Mouse (Mus musculus): Measurements from ENCODE around the gene Aldh3b1. TPM values are rescaled to one million over a fixed set of nuclear protein-coding genes. Genes with fewer than 3 reads are reported as not detected.

Aldh3b1 gene
- polyA plus RNA-seq, 1 experiment from 2014 or later = 1.4 TPM

- Histone ChIP-seq H3K27me3 (replicated peaks; ENCODE audit: control insufficient read depth, insufficient read depth, low read length) (no peaks in the 10 kb centered on the region), H3K4me2 (ENCODE audit: low read length) (no peak overlapping the region), H3K9ac (replicated peaks; ENCODE audit: low read depth, low read length) (no peak overlapping the region), H3K27ac (ENCODE audit: low read length) (no peak overlapping the region), H3K36me3 (ENCODE audit: control insufficient read depth, insufficient read depth) (no peaks in the 10 kb centered on the region), H3K4me3 (replicated peaks; ENCODE audit: low read length) (no peak overlapping the region), H3K4me1 (replicated peaks; ENCODE audit: control insufficient read depth, insufficient read depth, low read length) (no peaks in the 10 kb centered on the region), H3K9me3 (ENCODE audit: control insufficient read depth, low read length) (no peaks in the 10 kb centered on the region)
- no peak for ATAC-seq
- 90% methylated on average over 7 of the region's 7 CpGs for WGBS
Observed at GRCm38 (mm10) chr19:3875045-3875444, 54.6 kb downstream of the Aldh3b1 start.

GRCm38 (mm10) chr19:3872373-3872772, 57.2 kb downstream of the Aldh3b1 start:
- Histone ChIP-seq H3K27ac (ENCODE audit: low read length) (no peak overlapping the region), H3K36me3 (ENCODE audit: control insufficient read depth, insufficient read depth) (no peaks in the 10 kb centered on the region)

GRCm38 (mm10) chr19:3871468-3871867, 58.1 kb downstream of the Aldh3b1 start:
- H3K4me2 ChIP-seq (ENCODE audit: low read length) = no peak overlapping the region
- no peaks in the 10 kb centered on the region for H3K9me3 ChIP-seq (ENCODE audit: control insufficient read depth, low read length)
- no peak overlapping the region for H3K9ac ChIP-seq (replicated peaks; ENCODE audit: low read depth, low read length)
- H3K27me3 ChIP-seq (replicated peaks; ENCODE audit: control insufficient read depth, insufficient read depth, low read length) = no peaks in the 10 kb centered on the region
- no peaks in the 10 kb centered on the region; the same call in 1 of the 2 replicates for H3K4me1 ChIP-seq (replicated peaks; ENCODE audit: control insufficient read depth, insufficient read depth, low read length)
- no peak overlapping the region for H3K27ac ChIP-seq (ENCODE audit: low read length)
- H3K4me3 ChIP-seq (replicated peaks; ENCODE audit: low read length) = no peak overlapping the region
- no peak for ATAC-seq
- H3K36me3 ChIP-seq (ENCODE audit: control insufficient read depth, insufficient read depth) = no peaks in the 10 kb centered on the region

More at GRCm38 (mm10) chr19:3872373-3872772, 57.2 kb downstream of the Aldh3b1 start:
- H3K27me3 ChIP-seq (replicated peaks; ENCODE audit: control insufficient read depth, insufficient read depth, low read length) = no peaks in the 10 kb centered on the region
- no peak overlapping the region for H3K4me3 ChIP-seq (replicated peaks; ENCODE audit: low read length)
- WGBS = 54% methylated on average over 4 of the region's 4 CpGs
- H3K4me2 ChIP-seq (ENCODE audit: low read length) = no peak overlapping the region
- no peaks in the 10 kb centered on the region for H3K9me3 ChIP-seq (ENCODE audit: control insufficient read depth, low read length)
- H3K4me1 ChIP-seq (replicated peaks; ENCODE audit: control insufficient read depth, insufficient read depth, low read length) = no peaks in the 10 kb centered on the region; the same call in 1 of the 2 replicates
- ATAC-seq = no peak
- H3K9ac ChIP-seq (replicated peaks; ENCODE audit: low read depth, low read length) = no peak overlapping the region

- no peak for ATAC-seq
- H3K4me2 ChIP-seq (ENCODE audit: low read length) = no peak overlapping the region
- no peak overlapping the region for H3K27ac ChIP-seq (ENCODE audit: low read length)
- no peaks in the 10 kb centered on the region for H3K36me3 ChIP-seq (ENCODE audit: control insufficient read depth, insufficient read depth)
- H3K27me3 ChIP-seq (replicated peaks; ENCODE audit: control insufficient read depth, insufficient read depth, low read length) = no peaks in the 10 kb centered on the region
- H3K9ac ChIP-seq (replicated peaks; ENCODE audit: low read depth, low read length) = no peak overlapping the region
- WGBS = 72% methylated on average over 1 of the region's 1 CpGs
- no peaks in the 10 kb centered on the region for H3K9me3 ChIP-seq (ENCODE audit: control insufficient read depth, low read length)
- no peak overlapping the region for H3K4me3 ChIP-seq (replicated peaks; ENCODE audit: low read length)
- no peaks in the 10 kb centered on the region; the same call in 1 of the 2 replicates for H3K4me1 ChIP-seq (replicated peaks; ENCODE audit: control insufficient read depth, insufficient read depth, low read length)
Observed at GRCm38 (mm10) chr19:3868290-3868689, 61.3 kb downstream of the Aldh3b1 start.

GRCm38 (mm10) chr19:3864960-3865359, 64.6 kb downstream of the Aldh3b1 start:
- 86% methylated on average over 2 of the region's 2 CpGs for WGBS
- Histone ChIP-seq H3K27ac (ENCODE audit: low read length) (no peak overlapping the region), H3K27me3 (replicated peaks; ENCODE audit: control insufficient read depth, insufficient read depth, low read length) (no peaks in the 10 kb centered on the region), H3K4me2 (ENCODE audit: low read length) (no peak overlapping the region), H3K36me3 (ENCODE audit: control insufficient read depth, insufficient read depth) (peaks cover 4% of the 10 kb centered on the region; the same call in 1 of the 2 replicates), H3K4me3 (replicated peaks; ENCODE audit: low read length) (no peak overlapping the region), H3K4me1 (replicated peaks; ENCODE audit: control insufficient read depth, insufficient read depth, low read length) (no peaks in the 10 kb centered on the region; the same call in 1 of the 2 replicates), H3K9ac (replicated peaks; ENCODE audit: low read depth, low read length) (no peak overlapping the region), H3K9me3 (ENCODE audit: control insufficient read depth, low read length) (no peaks in the 10 kb centered on the region)
- no peak for ATAC-seq

Other genes starting within 250 kb of the Aldh3b1 start
- 1.8 and 2.3 TPM in 2 replicates for gene Lrp5, start 243.2 kb downstream of the Aldh3b1 start, polyA plus RNA-seq (2015; fragmentation: Nextera tagmentation; extraction: Ambion mirVana)
- gene 1810055G02Rik, start 221.5 kb downstream of the Aldh3b1 start, polyA plus RNA-seq (2015; fragmentation: Nextera tagmentation; extraction: Ambion mirVana) = 37.2 and 38.7 TPM in 2 replicates
- gene Kmt5b, start 162.4 kb downstream of the Aldh3b1 start, polyA plus RNA-seq (2015; fragmentation: Nextera tagmentation; extraction: Ambion mirVana) = 56.7 and 58.5 TPM in 2 replicates
- 57.5 and 66.7 TPM in 2 replicates for gene Chka, start 78.0 kb downstream of the Aldh3b1 start, polyA plus RNA-seq (2015; fragmentation: Nextera tagmentation; extraction: Ambion mirVana)
- gene Tcirg1, start 22.7 kb downstream of the Aldh3b1 start, polyA plus RNA-seq (2015; fragmentation: Nextera tagmentation; extraction: Ambion mirVana) = 9.0 and 11.2 TPM in 2 replicates
- 186 and 207 TPM in 2 replicates for gene Ndufs8, start 17.0 kb downstream of the Aldh3b1 start, polyA plus RNA-seq (2015; fragmentation: Nextera tagmentation; extraction: Ambion mirVana)
- gene Unc93b1, start 5.4 kb upstream of the Aldh3b1 start, polyA plus RNA-seq (2015; fragmentation: Nextera tagmentation; extraction: Ambion mirVana) = 7.7 TPM in 2 replicates
- not detected in 2 replicates for gene Aldh3b3, start 28.8 kb upstream of the Aldh3b1 start, polyA plus RNA-seq (2015; fragmentation: Nextera tagmentation; extraction: Ambion mirVana)
- gene Aldh3b2, start 42.5 kb upstream of the Aldh3b1 start, polyA plus RNA-seq (2015; fragmentation: Nextera tagmentation; extraction: Ambion mirVana) = 0.30 and 1.1 TPM in 2 replicates
- gene Acy3, start 56.8 kb upstream of the Aldh3b1 start, polyA plus RNA-seq (2015; fragmentation: Nextera tagmentation; extraction: Ambion mirVana) = 1.5 and 1.7 TPM in 2 replicates
- gene Tbx10, start 62.9 kb upstream of the Aldh3b1 start, polyA plus RNA-seq (2015; fragmentation: Nextera tagmentation; extraction: Ambion mirVana) = not detected in 2 replicates
- 34.0 and 42.1 TPM in 2 replicates for gene Nudt8, start 70.8 kb upstream of the Aldh3b1 start, polyA plus RNA-seq (2015; fragmentation: Nextera tagmentation; extraction: Ambion mirVana)
- gene Gm49405, start 70.8 kb upstream of the Aldh3b1 start, polyA plus RNA-seq (2015; fragmentation: Nextera tagmentation; extraction: Ambion mirVana) = 6.6 and 9.6 TPM in 2 replicates
- 8.8 and 13.2 TPM in 2 replicates for gene Doc2g, start 73.5 kb upstream of the Aldh3b1 start, polyA plus RNA-seq (2015; fragmentation: Nextera tagmentation; extraction: Ambion mirVana)
- 221 and 239 TPM in 2 replicates for gene Ndufv1, start 83.0 kb upstream of the Aldh3b1 start, polyA plus RNA-seq (2015; fragmentation: Nextera tagmentation; extraction: Ambion mirVana)
- gene Gstp1, start 108.2 kb upstream of the Aldh3b1 start, polyA plus RNA-seq (2015; fragmentation: Nextera tagmentation; extraction: Ambion mirVana) = 402 and 460 TPM in 2 replicates
- 1.1 and 4.1 TPM in 2 replicates for gene Gstp2, start 116.2 kb upstream of the Aldh3b1 start, polyA plus RNA-seq (2015; fragmentation: Nextera tagmentation; extraction: Ambion mirVana)
- gene Gstp3, start 129.8 kb upstream of the Aldh3b1 start, polyA plus RNA-seq (2015; fragmentation: Nextera tagmentation; extraction: Ambion mirVana) = not detected in 2 replicates
- not detected in 2 replicates for gene Cabp2, start 151.8 kb upstream of the Aldh3b1 start, polyA plus RNA-seq (2015; fragmentation: Nextera tagmentation; extraction: Ambion mirVana)
- gene Cdk2ap2, start 167.4 kb upstream of the Aldh3b1 start, polyA plus RNA-seq (2015; fragmentation: Nextera tagmentation; extraction: Ambion mirVana) = 76.6 and 80.3 TPM in 2 replicates
- gene Pitpnm1, start 170.2 kb upstream of the Aldh3b1 start, polyA plus RNA-seq (2015; fragmentation: Nextera tagmentation; extraction: Ambion mirVana) = 49.6 and 75.5 TPM in 2 replicates
- 91.4 and 91.6 TPM in 2 replicates for gene Aip, start 196.1 kb upstream of the Aldh3b1 start, polyA plus RNA-seq (2015; fragmentation: Nextera tagmentation; extraction: Ambion mirVana)
- gene Gpr152, start 210.0 kb upstream of the Aldh3b1 start, polyA plus RNA-seq (2015; fragmentation: Nextera tagmentation; extraction: Ambion mirVana) = not detected in 2 replicates
- gene Cabp4, start 214.2 kb upstream of the Aldh3b1 start, polyA plus RNA-seq (2015; fragmentation: Nextera tagmentation; extraction: Ambion mirVana) = 0.22 TPM in 1 of 2 replicates, not detected in the other
- gene Coro1b, start 218.8 kb upstream of the Aldh3b1 start, polyA plus RNA-seq (2015; fragmentation: Nextera tagmentation; extraction: Ambion mirVana) = 143 and 145 TPM in 2 replicates
- 0.39 TPM in 1 of 2 replicates, not detected in the other for gene Ptprcap, start 223.8 kb upstream of the Aldh3b1 start, polyA plus RNA-seq (2015; fragmentation: Nextera tagmentation; extraction: Ambion mirVana)
- 52.6 and 59.8 TPM in 2 replicates for gene Rps6kb2, start 233.5 kb upstream of the Aldh3b1 start, polyA plus RNA-seq (2015; fragmentation: Nextera tagmentation; extraction: Ambion mirVana)
- 2.8 and 4.1 TPM in 2 replicates for gene Carns1, start 245.7 kb upstream of the Aldh3b1 start, polyA plus RNA-seq (2015; fragmentation: Nextera tagmentation; extraction: Ambion mirVana)

All from forebrain, embryonic 16.5 days (tissue).